8 mouse cellular contexts compared by ENCODE assay signal in genomic region chr9:41043641-41044040, GRCm38 (mm10).
DNase-seq lines count a peak whose midpoint lies in the region.
"Had no signal": no experiment of that assay in that cellular context is flagged by ENCODE, and none has a peak within 500 bp of the region (broad histone marks: within the 10 kb centered on the region; RNA-seq: fewer than 3 reads in every experiment).

No protein-coding gene starts in this region.

- DNase-seq in brain, adult 2 months (ENCODE audit: low read depth, low spot score), result peak; percentile 85
- peak; percentile 72 for DNase-seq in cerebellum, adult 11-12 months
- DNase-seq in cerebellum, adult 9-10 months, result peak; percentile 81
- peak; percentile 60 to 70 for DNase-seq in cerebellum, postnatal 36 days
- DNase-seq in ovary, postnatal 36 days (ENCODE audit: low spot score), result no peak
- DNase-seq in kidney, adult 18-20 months, result no peak
- DNase-seq: adrenal gland, postnatal 14 days; gastrocnemius, postnatal 14 days had no signal

Comparison
In these comparisons a context has a peak if more than half of its experiments do, and no peak if none do; other contexts are left out.
1. DNase-seq: peak in brain, adult 2 months (single experiment), cerebellum, adult 11-12 months (single experiment), cerebellum, adult 9-10 months (single experiment) and cerebellum, postnatal 36 days (2 of 2); none in ovary, postnatal 36 days (single experiment) and kidney, adult 18-20 months (single experiment).